Mouse (Mus musculus) lung, postnatal 36 days (tissue): ENCODE measurements around the gene Gipc3.
A peak's percentile ranks its signal among the peaks of the same experiment; 100 is the strongest.

Experiments used
- DNase-seq: peaks from one replicate; pipeline ENCODE4 v3.0.0; 2022; ENCODE audit warnings: mixed read lengths

Gene Gipc3

DNA sequence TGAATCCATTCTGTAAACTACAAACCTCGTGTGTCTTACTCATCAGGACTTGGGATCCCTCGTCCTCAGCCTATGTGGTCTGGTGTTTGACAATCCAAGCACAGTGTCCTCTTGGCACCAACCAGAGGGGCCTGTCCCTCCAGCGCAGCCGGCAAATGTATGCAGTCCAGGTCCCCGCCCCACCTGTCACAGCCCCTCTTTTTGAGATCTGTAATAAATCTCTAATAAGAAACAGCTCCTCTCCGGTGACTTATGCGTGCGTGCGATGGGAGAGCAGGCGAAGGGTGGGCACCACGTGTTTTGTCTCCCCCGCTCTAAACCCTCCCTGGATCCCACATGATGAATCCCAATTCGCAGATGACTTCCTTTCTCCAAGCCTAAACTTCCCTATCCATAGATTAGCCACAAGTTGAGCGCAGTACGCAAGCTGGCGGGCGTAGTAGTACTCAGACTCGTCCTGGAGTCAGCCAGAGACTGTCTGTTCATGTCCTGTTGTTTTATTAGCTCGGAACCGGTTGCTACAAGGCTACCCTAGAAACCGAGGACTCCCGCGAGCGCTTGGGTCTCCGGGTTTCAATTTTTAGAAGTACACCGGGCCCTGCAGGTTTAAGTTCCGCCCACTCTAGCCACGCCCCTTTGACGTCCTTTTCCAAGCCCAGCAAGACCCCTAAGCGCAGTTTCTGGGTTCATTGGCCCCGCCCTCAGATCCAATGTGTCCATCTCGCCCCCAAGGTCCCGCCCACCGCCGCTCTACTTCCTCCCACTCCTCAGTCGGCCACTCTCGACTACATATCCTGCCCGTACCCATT, 23.1 kb downstream of the Gipc3 start:
- DNase-seq, result peak; percentile 27

DNA sequence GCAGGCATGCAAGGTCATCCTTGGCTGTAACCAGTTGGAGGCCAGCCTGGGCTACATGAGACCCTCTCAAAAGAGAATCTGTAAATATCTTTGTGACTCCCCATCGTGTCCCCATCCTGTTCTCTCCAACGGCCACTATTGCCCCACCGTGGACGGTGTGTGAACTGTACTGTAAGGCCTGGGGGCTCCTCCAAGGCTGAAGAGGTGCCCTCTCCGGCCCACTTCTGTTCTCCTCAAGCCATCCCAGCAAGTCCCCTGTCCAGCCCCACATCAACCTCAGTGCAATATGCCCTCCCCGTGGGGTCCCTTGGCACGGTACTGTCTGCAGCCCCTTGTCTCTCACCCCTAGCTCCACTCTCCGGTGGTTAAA, 23.8 kb downstream of the Gipc3 start:
- no peak for DNase-seq

- peak; percentile 54 for DNase-seq
Observed at GRCm38 (mm10) chr10:81318589-81319329, 24.3 kb downstream of the Gipc3 start.

DNA sequence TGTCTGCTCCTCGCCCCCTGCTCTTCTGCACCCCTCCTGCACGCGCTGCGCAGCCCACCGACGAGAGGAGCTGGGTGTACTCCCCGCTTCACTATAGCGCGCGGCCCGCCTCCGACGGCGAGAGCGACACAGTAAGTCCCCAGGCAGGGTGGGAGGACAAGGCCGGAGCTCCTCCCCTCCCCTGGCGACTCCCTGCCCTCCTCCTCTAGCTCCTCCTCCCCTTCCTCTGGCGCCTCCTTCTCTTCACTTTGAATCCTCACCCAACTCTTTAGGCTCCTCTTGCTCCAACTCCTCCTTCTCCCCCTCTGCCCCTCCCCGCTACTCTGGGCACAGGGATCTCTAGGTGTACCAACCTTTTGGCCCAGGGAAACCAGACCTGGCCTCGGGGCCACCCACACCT, 25.8 kb downstream of the Gipc3 start:
- DNase-seq, result peak; percentile 88

GRCm38 (mm10) chr10:81316338-81317060, 26.6 kb downstream of the Gipc3 start:
- peak; percentile 54 for DNase-seq

DNA sequence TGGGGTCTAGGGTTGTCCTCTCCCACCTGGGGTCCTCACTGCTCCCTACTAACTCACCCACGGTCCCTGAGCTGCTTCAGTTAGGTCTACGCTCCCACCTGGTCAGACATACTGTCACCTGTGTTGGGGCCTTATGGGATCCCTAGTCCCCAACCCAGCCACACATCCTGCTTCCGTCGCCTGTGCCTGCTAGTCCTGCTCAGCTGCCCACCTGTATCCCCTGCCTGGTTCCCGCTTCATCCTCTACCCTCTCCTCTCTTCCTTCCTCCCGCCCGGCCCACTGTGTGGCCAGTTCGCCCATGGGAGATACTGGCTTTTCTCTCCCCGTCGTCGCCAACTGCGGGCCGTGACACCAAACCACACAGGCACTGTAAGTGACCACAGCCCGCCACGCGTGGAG, 27.5 kb downstream of the Gipc3 start:
- no peak for DNase-seq

DNA sequence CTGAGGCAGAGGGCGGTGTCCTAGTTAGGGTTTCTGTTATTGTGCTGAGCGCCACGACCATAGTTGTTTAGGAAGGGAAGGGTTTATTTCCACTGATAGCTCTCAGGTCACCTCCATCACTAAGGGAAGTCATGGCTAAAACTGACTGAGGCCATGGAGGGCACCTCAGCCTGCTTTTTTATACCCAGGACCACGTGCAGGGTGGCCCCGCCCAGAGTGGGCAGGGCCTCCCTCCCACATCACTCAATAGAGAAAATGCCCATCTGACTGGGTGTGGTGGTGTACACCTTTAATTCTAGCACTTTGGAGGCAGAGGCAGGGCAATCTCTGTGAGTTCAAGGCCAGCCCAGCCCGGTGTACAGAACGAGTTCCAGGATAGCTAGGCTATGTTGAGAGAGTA, 28.9 kb downstream of the Gipc3 start:
- no peak for DNase-seq

- DNase-seq, result no peak
Observed at GRCm38 (mm10) chr10:81313581-81313980, 29.5 kb downstream of the Gipc3 start.

DNA sequence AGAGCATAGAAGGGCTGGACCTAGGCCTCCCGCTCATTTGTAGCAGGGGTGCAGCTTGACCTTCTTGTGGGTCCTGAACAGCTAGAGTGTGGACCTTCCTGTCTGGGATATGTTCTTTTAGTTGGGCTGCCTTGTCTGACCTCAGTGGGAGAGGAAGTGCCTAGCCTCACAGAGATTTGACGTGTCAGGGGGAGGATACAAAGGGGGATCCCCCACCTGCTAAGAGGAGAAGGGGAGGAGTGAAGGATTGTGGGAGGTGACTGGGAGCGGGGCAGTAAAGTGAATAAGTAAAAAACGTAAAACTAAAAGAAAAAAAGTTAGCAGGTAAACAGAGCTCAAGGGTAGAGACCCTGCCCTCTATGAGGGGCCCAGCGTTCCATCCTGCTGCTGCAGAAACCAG, 33.5 kb downstream of the Gipc3 start:
- DNase-seq, result no peak

- DNase-seq, result no peak
Observed at GRCm38 (mm10) chr10:81306837-81307682, 36.0 kb downstream of the Gipc3 start.

DNA sequence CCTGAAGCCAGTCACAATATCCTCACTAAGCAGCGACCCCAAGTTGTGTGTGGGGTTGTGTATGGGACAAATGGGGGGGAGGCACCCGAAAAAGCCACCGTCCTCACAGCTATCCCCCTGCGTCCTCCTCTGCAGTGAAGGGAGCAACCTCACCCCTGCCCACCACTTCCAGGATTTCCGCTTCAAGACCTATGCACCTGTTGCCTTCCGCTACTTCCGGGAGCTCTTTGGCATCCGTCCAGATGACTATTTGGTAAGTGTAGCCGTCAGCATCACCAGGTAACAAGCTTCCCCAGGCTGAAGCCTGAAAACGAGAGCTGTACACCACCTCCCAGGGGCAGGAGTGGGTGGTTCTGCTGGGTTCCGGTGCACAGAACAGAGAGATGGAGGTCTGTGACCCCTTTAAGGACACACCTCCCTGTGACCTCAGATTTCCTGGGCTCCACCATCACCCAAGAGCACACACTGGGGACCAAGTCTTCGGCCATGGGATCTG, 36.8 kb downstream of the Gipc3 start:
- DNase-seq, result no peak

- no peak for DNase-seq
Observed at GRCm38 (mm10) chr10:81305663-81306062, 37.4 kb downstream of the Gipc3 start.

GRCm38 (mm10) chr10:81304597-81305238, 38.3 kb downstream of the Gipc3 start:
- peak; percentile 67 for DNase-seq

DNA sequence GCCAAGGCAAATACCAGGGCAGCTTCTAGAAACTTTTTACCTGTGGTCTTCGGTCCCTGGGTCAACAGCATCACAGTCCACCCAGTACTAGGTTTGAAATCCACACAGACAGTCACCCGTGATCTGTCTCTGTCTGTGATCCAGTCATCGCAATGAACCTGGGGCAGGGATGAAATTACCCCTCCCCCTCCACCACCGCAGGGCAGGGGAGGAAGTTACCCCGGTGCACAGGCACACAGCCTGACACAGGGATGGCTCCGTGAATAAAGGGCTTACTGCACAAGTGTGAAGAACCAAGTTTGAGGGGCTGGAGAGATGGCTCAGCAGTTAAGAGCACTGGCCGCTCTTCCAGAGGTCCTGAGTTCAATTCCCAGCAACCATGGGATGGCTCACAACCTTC, 39.3 kb downstream of the Gipc3 start:
- no peak for DNase-seq

GRCm38 (mm10) chr10:81303258-81303657, 39.8 kb downstream of the Gipc3 start:
- no peak for DNase-seq

- DNase-seq, result no peak
Observed at GRCm38 (mm10) chr10:81302781-81303218, 40.3 kb downstream of the Gipc3 start.

- no peak for DNase-seq
Observed at GRCm38 (mm10) chr10:81302288-81302687, 40.8 kb downstream of the Gipc3 start.

DNA sequence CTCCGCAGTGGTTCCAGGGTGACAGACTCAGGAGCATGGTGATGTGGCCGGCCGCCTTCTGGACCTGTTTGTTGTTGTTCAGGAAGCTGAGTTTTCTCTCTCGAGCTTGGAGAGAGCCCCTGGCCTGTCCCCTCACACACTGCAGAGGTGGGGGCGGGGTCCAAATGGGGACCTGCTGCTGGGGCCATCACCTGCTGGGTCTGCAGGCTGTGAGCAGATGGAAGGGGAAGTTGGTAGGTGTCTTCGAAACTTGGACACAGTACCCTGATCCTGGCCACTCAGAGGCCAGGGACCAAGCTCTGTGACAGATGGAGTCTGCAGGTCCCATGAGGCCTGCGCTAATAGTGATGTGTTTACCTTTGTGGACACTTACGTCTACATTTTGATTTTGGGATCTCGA, 41.7 kb downstream of the Gipc3 start:
- no peak for DNase-seq

DNA sequence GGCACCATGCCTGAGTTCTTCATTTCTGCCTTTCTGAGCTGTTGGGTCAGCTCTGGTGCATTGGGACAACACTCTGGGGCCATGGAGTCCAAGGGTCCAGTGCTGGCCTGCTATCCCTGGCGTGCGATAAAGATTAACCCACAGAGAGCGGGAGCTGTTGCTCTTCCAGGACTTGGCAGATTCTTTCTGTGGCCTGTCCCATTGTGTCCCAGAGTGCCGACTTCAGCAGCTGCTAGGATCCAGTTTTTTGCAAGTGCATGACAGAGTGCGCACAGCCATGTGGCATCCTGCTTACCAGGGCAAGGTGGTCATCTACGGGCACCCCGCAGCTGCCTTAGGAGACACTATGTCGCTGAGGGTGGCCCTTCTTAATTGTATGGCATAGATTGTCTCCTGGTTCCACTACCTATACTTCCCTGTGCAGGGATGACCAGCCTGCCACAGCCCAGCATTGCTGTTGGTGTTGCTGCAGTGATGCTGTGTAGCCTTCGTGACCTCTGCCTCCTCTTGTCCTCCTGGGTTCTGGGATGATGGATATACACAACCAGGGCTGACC, 42.6 kb downstream of the Gipc3 start:
- DNase-seq, result no peak

DNA sequence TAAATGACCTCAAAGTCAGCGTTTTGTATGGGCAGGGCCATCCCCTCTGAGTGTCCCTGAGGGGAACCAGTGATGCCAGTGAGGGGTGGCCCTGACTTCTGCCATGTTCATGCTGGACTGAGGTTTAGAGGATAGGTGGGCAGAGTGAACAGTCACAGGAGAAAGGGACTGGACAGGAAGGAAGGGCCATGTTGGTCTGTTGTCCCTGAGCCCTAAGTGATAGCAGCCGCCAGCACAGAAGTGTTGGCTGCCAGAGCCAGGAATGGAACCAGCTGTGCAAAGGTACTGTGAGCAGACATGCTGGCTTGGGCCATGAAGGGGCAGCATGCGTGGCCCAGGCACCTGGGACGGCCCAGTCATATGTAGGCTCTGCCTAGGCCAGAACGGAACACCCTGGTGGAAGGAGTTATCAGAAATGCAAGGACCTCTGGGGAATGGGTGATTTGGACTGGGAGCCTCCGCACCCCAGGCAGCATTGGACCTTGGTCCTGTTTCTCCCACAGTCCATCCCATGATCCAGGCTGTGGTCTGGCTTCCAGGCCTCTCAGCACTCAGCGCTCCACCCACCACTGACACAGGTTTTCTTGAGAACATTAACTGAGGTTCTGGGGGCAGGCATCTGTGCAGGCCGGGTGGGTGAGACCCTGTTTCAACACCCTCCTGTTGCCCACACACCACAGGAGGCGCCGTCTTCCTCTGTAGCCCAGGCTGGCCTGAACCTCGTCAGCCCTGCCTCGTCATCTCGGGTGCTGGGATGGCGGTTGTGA, 43.3 kb downstream of the Gipc3 start:
- no peak for DNase-seq
